Mouse (Mus musculus) layer of hippocampus, adult 8-10 months (tissue): Measurements from ENCODE around the gene Rrp1. TPM values are rescaled to one million over a fixed set of nuclear protein-coding genes. Genes with fewer than 3 reads are reported as not detected.
"Not testable (repeated sequence)": the region's sequence is repeated elsewhere in the genome, so short reads cannot be mapped to it uniquely, and the experiment has no call there.

Experiments used
- DNase-seq, 2 experiments: peaks; one replicate each; pipeline ENCODE4 v3.0.0; 2022; ENCODE audit warnings: low spot score in 2 of 2
- total RNA-seq, 4 experiments: library from RNA; stranded (reverse); gene quantifications; 2 replicates each; pipeline ENCODE4 v1.2.4; 2022

Gene Rrp1
- total RNA-seq, 4 experiments from 2014 or later = 323 to 359 (median 334) TPM

DNA sequence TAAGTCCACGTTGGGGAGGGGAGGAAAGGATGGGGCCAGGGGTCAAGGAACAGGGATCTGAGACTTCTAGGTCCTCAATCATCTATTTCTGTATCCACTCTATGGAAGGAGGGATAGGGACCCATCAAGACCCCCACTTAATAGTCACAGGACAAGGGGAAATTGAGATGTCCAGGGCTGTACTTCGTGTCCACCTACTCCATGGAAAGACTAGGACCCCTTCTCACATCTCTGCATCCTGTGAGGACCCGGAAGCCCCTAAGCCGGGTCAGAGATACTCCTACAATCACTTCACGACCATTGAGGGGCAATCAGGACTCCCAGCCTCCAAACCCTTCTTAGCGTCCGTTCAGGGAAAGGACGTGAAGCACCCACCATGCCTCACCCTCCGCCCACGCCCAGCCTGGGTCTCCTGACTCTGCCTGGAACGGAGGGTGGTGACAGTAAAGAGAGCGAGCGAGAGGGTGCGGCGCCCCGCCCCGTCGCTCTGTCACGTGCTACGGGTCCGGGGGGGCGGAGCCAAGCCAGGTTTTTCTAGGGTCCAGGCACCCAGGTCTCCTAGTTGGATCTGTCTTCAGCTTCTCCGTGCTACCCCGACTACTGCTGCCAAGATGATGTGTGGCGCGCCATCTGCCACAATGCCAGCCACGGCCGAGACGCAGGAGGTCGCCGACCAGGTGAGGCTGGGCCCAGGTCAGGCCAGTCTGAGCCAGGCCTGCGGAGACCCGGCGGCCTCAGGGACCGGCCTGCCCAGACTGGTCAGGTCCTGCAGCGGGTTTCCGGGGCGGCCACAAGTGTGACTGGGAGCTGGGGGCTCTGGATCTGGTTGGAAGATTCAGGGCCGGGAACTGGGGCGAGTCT lies 12.6 kb upstream of the Rrp1 start, which contains the start of gene Cstb:
Gene Cstb (plus strand): TSS at position 489 of the 861 bp plus-strand sequence.
- DNase-seq = peak; percentile 79 to 81

DNA sequence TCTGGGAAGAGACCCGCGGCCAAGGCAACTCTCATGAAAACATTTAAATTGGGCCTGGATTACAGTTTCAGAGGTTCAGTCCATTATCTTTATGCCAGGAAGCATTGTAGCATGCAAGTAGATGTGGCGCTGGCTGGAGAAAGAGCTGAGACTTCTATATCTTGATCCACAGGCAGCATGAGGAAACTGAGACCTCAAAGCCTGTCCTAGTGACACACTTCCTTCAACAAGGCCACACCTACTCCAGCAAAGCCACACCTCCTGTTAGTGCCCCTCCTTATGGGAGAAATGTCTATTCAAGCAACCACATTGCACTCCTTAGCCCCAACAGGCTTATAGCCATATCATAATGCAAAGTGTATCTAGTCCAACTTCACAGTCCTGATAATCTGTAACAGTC lies 9.8 kb upstream of the Rrp1 start:
- DNase-seq = no peak

DNA sequence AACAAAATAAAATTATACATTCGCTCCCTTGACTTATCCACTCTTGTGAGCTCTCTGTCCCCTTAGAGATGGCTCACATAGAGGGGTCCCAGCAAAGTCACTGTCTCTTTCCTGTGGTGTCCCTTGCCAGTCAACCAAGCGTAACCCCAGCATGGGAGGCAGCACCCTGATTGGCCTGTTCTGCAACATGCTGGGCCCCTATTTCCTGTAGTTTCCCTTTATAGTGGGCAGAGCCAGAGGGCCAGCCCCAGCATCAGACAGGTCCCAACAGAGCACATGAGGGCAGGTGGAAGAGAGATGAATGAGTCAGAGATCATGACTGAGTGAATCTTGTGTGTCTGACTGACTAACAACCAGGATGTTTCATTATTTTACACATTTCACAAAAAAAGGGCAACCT lies 8.1 kb upstream of the Rrp1 start:
- no peak for DNase-seq

- DNase-seq = no peak
Measured at GRCm38 (mm10) chr10:78418791-78419190, 5.9 kb upstream of the Rrp1 start.

DNA sequence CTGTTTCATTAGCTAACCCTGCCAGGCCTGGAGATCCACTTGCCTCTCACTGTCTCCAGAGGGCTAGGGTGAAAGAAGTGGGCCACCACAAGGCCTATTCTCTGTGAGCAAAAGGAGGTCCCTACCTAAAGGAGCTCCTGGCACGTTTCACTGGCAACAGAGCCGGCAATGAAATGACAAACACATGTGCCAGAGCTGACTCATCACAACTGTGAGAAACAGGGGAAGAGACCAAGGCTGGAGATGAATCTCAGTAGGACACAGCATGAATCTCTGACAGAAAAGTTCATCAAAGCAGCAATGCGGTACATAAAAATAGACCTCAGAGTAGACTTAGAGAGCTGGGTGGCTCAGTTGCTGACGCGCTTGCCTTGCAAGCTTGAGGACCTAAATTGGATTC lies 5.0 kb upstream of the Rrp1 start:
- DNase-seq = peak in 1 of 2 experiments; percentile 31

- not testable (repeated sequence) for DNase-seq
Measured at GRCm38 (mm10) chr10:78414936-78415335, 2.1 kb upstream of the Rrp1 start.

DNA sequence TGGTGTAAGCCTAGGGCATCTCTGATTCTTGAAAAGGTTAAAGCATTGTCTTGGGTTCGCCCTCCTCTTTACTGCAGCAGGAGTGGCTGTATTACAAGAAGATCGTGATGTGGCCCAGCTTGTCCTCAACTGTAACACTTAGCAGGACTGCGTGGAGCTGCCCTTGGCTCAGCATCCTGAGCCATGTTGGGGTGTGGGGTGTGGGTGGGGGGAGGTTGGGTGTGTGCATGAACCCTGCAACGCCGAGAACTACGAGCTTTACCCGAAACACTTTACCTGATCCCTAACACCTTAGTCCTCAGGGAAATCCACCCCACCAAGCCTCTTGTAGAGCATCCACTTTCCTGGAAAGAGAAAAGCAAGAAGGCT lies 293 bp upstream of the Rrp1 start:
- DNase-seq = no peak

DNA sequence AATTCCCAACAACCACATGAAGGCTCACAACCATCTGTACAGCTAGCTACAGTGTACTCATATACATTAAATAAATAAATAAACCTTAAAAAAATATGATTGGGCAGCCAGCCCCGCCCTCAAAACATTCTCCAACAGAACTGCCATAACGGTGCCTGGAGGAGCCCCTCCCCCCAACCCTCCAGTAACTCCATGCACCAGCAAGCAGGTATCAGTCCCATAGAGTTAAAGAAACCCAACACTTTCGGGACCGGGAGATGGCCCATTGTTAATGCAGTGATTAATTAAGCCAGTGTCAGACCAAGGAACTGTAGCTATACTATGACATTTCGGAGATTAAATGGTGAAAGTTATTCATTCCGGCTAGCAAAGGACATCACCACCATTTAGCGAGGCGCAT lies 992 bp downstream of the Rrp1 start:
- no peak for DNase-seq

GRCm38 (mm10) chr10:78409035-78409788 lies 3.6 kb downstream of the Rrp1 start:
- no peak for DNase-seq

DNA sequence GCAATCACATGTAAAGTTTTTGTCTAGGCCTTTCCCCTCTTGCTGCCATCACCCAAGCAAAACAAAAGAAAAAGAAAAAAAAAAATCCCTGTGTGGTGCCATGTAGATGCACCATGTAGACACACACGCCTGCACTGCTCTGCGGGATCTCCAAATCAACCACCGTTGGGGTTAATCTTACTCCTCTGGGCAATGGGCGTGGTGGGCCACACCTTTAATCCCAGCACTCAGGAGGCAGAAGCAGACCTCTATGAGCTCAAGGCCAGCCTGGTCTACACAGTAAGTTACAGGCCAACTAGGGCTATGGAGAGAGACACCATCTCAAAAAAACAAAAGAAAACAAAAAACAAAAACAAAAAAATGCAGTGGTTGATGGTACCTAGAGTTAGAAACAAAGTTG lies 5.7 kb downstream of the Rrp1 start:
- no peak for DNase-seq

- no peak for DNase-seq
Measured at GRCm38 (mm10) chr10:78406152-78406551, 6.7 kb downstream of the Rrp1 start.

DNA sequence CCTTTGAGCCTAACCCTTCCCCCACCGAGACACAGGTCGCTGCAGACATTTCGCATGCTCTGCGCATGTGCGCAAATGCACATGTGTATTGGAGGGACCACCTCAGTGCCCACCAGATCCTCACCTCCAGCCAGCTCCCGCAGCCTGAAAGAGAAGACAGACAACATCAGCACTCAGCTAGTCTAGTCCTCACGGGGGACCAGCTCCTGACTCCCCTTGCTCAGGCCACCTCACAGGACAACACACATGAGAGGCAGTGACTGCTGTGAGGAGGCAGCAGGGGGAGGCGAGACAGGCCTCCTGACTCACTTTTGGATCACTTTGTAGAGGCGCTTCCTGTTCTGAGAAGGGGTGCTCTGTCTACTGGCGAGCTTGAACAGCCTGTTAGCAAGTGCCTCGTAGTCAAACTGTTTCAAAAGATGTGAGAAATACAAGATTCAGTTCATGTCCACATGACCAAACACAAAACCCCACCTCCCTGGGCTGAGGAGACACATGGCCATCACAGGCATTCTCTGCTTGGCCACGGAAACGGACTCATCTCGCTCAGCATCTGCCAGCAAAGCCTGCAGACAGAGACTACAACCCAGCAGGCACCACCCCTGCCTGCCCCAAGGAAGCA lies 10.4 kb downstream of the Rrp1 start:
- DNase-seq = no peak

GRCm38 (mm10) chr10:78401127-78401526 lies 11.7 kb downstream of the Rrp1 start:
- DNase-seq = no peak

GRCm38 (mm10) chr10:78399090-78399657 lies 13.7 kb downstream of the Rrp1 start:
- no peak for DNase-seq

- DNase-seq = no peak
Measured at GRCm38 (mm10) chr10:78396625-78396885, 16.3 kb downstream of the Rrp1 start.

- peak; percentile 92 to 98 for DNase-seq
Measured at GRCm38 (mm10) chr10:78395819-78396624, 16.8 kb downstream of the Rrp1 start.

DNA sequence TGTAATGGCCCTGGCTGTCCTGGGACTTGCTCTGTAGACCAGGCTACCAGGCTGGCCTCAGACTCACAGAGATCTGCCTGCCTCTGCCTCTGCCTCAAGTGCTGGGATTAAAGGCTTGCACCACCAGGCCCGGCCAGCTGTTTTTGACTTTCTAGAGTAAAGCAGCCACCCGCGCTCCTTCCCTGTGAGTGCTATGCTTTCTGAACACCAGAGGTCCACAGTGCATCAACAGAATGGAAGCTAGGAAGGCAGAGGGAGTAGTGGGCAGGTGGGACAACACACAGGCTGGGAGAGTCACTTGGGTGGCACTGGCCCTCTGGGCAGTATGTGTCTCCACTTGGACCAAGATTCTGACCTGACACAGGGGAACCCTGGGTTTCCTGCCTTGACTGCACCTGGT lies 17.5 kb downstream of the Rrp1 start:
- DNase-seq = no peak

GRCm38 (mm10) chr10:78392072-78392471 lies 20.8 kb downstream of the Rrp1 start:
- peak; percentile 63 to 87 for DNase-seq

DNA sequence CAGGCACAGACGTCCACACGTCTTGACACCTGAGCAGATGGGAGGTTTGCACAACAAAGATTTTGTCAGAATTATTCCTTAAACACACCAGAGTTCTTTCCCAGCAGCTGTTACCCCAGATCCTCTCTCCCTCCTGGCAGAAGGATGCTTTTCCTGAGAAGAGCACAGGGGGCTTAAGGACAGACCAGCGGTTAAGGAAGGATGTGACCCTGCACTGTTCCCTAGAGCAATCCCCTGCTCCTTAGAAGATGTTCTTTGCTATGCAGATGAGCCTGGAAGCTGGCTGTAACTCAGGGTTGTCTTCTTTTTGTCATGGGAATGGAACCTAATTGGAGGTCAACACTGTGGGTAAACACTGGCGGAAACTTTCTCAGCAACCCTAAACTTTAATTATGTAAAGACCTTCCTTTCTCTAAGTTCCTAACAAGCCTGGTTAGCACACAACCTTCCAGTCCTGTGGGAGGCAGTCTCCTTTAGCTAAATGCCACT lies 21.8 kb downstream of the Rrp1 start:
- DNase-seq = no peak

GRCm38 (mm10) chr10:78388216-78388980 lies 24.4 kb downstream of the Rrp1 start:
- peak; percentile 50 to 70 for DNase-seq
